Mouse (Mus musculus): ENCODE results near the gene Oprm1. TPM values are rescaled to one million over a fixed set of nuclear protein-coding genes. Genes with fewer than 3 reads are reported as not detected.

Gene Oprm1
- 0.62 and 1.7 TPM in 2 replicates for polyA plus RNA-seq (2014; fragmentation: Nextera tagmentation; extraction: Ambion mirVana)

GRCm38 (mm10) chr10:6758206-6758605 lies at the start of gene Oprm1:
Gene Oprm1 (plus strand): TSS chr10:6758506.
- 92% methylated on average over 3 of the region's 3 CpGs for WGBS
- no peak for ATAC-seq
- Histone ChIP-seq H3K4me1 (ENCODE audit: control insufficient read depth, insufficient read depth, low read length) (no peaks in the 10 kb centered on the region), H3K4me2 (ENCODE audit: low read length) (no peak within 1 kb of the TSS), H3K27ac (ENCODE audit: low read depth, low read length) (no peak within 1 kb of the TSS), H3K36me3 (ENCODE audit: control insufficient read depth, insufficient read depth, low read length) (no peaks in the 10 kb centered on the region), H3K9ac (ENCODE audit: low read length) (no peak within 1 kb of the TSS), H3K27me3 (replicated peaks; ENCODE audit: control insufficient read depth, insufficient read depth, low read length) (no peaks in the 10 kb centered on the region), H3K4me3 (ENCODE audit: low read depth, low read length) (no peak within 1 kb of the TSS), H3K9me3 (replicated peaks; ENCODE audit: control insufficient read depth, low read length) (no peaks in the 10 kb centered on the region)
- DNase-seq (ENCODE audit: low spot score) = no peak

- H3K27me3 ChIP-seq (replicated peaks; ENCODE audit: control insufficient read depth, insufficient read depth, low read length) = no peaks in the 10 kb centered on the region
- 85% methylated on average over 4 of the region's 4 CpGs for WGBS
- no peak overlapping the region for H3K27ac ChIP-seq (ENCODE audit: low read depth, low read length)
- H3K4me1 ChIP-seq (ENCODE audit: control insufficient read depth, insufficient read depth, low read length) = no peaks in the 10 kb centered on the region
- H3K36me3 ChIP-seq (ENCODE audit: control insufficient read depth, insufficient read depth, low read length) = no peaks in the 10 kb centered on the region
- no peak overlapping the region for H3K9ac ChIP-seq (ENCODE audit: low read length)
- ATAC-seq (no peak), DNase-seq (ENCODE audit: low spot score) (no peak)
- no peak overlapping the region for H3K4me3 ChIP-seq (ENCODE audit: low read depth, low read length)
- no peak overlapping the region for H3K4me2 ChIP-seq (ENCODE audit: low read length)
- H3K9me3 ChIP-seq (replicated peaks; ENCODE audit: control insufficient read depth, low read length) = no peaks in the 10 kb centered on the region
Observed at GRCm38 (mm10) chr10:6717181-6717948, 40.9 kb upstream of the Oprm1 start.

DNA sequence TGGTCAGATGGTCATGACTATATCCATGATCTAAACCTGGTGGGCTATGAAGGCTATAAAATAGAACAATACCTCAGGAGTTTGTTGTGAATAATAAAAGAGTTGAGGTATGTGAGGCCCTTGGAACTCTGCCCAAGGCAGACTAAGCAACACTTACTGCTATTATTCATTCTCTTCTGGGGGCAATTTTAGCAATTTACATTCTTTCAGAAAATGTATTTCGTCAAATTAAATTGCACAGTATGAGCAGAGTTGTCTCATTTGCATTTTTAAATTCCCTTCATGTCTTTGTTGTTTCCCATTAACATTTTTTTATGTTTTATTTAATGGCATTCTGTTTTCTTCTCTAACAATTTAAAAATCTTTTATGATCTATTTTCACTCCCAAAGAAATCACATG lies 34.5 kb upstream of the Oprm1 start:
- no peaks in the 10 kb centered on the region for H3K9me3 ChIP-seq (replicated peaks; ENCODE audit: control insufficient read depth, low read length)
- ATAC-seq = no peak
- H3K4me3 ChIP-seq (ENCODE audit: low read depth, low read length) = no peak overlapping the region
- peak; percentile 16 for DNase-seq (ENCODE audit: low spot score)
- no peaks in the 10 kb centered on the region for H3K27me3 ChIP-seq (replicated peaks; ENCODE audit: control insufficient read depth, insufficient read depth, low read length)
- H3K4me2 ChIP-seq (ENCODE audit: low read length) = no peak overlapping the region
- 56% methylated on average over 1 of the region's 1 CpGs for WGBS
- no peaks in the 10 kb centered on the region for H3K36me3 ChIP-seq (ENCODE audit: control insufficient read depth, insufficient read depth, low read length)
- H3K9ac ChIP-seq (ENCODE audit: low read length) = no peak overlapping the region
- H3K4me1 ChIP-seq (ENCODE audit: control insufficient read depth, insufficient read depth, low read length) = no peaks in the 10 kb centered on the region
- no peak overlapping the region for H3K27ac ChIP-seq (ENCODE audit: low read depth, low read length)

DNA sequence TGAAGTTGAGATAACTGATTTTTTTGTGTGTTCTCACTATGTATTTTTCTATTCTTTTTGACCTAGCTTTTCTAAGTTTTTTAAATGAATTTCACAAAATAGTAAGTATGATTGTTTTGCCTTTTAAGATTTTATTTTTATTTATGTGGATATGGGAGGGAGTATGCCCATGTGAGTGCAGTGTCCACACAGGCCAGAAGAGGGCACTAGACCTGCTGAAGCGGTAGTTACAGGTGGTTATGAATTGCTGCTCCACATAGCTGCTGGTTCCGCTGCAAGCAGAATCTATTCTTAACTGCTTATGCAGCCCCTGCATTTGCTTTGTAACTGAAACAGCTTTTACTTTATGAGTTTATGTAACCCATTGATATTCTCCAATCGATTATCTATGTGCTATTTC lies 29.8 kb upstream of the Oprm1 start:
- Histone ChIP-seq H3K27ac (ENCODE audit: low read depth, low read length) (no peak overlapping the region), H3K27me3 (replicated peaks; ENCODE audit: control insufficient read depth, insufficient read depth, low read length) (no peaks in the 10 kb centered on the region), H3K4me1 (ENCODE audit: control insufficient read depth, insufficient read depth, low read length) (no peaks in the 10 kb centered on the region), H3K9ac (ENCODE audit: low read length) (no peak overlapping the region), H3K4me3 (ENCODE audit: low read depth, low read length) (no peak overlapping the region), H3K4me2 (ENCODE audit: low read length) (no peak overlapping the region), H3K36me3 (ENCODE audit: control insufficient read depth, insufficient read depth, low read length) (no peaks in the 10 kb centered on the region), H3K9me3 (replicated peaks; ENCODE audit: control insufficient read depth, low read length) (no peaks in the 10 kb centered on the region)
- DNase-seq (ENCODE audit: low spot score) = no peak
- no peak for ATAC-seq
- WGBS = 96% methylated on average over 3 of the region's 3 CpGs

DNA sequence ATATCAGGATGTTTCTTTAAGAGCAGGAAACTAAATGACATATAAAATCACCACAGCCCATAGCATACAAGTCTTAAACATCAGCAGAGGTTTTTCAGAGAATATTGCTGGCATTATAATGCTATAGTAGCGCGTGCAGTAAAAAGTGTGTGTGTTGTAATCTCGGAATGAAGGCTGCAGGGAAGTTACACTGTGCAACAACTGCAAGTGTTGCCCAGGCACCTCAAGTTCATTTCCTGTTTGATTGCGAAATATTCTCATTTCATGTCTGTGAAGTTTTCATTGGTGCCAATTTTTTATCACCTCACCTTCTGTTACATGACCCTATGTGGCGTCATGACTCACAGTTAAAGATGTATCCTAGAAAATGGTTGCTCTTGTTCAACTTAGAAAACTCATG lies 4.9 kb upstream of the Oprm1 start:
- H3K9ac ChIP-seq (ENCODE audit: low read length) = no peak overlapping the region
- no peak overlapping the region for H3K4me3 ChIP-seq (ENCODE audit: low read depth, low read length)
- ATAC-seq = no peak
- no peak overlapping the region for H3K4me2 ChIP-seq (ENCODE audit: low read length)
- no peak overlapping the region for H3K27ac ChIP-seq (ENCODE audit: low read depth, low read length)
- H3K4me1 ChIP-seq (ENCODE audit: control insufficient read depth, insufficient read depth, low read length) = no peaks in the 10 kb centered on the region
- H3K9me3 ChIP-seq (replicated peaks; ENCODE audit: control insufficient read depth, low read length) = no peaks in the 10 kb centered on the region
- H3K36me3 ChIP-seq (ENCODE audit: control insufficient read depth, insufficient read depth, low read length) = no peaks in the 10 kb centered on the region
- DNase-seq (ENCODE audit: low spot score) = no peak
- no peaks in the 10 kb centered on the region for H3K27me3 ChIP-seq (replicated peaks; ENCODE audit: control insufficient read depth, insufficient read depth, low read length)
- 88% methylated on average over 5 of the region's 5 CpGs for WGBS

GRCm38 (mm10) chr10:6761287-6761811 lies 3.0 kb downstream of the Oprm1 start, which contains the start of gene Gm10945:
Gene Gm10945 (minus strand): TSS chr10:6761761.
- no peaks in the 10 kb centered on the region for H3K36me3 ChIP-seq (ENCODE audit: control insufficient read depth, insufficient read depth, low read length)
- H3K4me2 ChIP-seq (ENCODE audit: low read length) = no peak within 1 kb of the TSS
- no peak for ATAC-seq
- no peak within 1 kb of the TSS for H3K9ac ChIP-seq (ENCODE audit: low read length)
- H3K4me1 ChIP-seq (ENCODE audit: control insufficient read depth, insufficient read depth, low read length) = no peaks in the 10 kb centered on the region
- H3K27me3 ChIP-seq (replicated peaks; ENCODE audit: control insufficient read depth, insufficient read depth, low read length) = no peaks in the 10 kb centered on the region
- WGBS = 85% methylated on average over 2 of the region's 2 CpGs
- H3K9me3 ChIP-seq (replicated peaks; ENCODE audit: control insufficient read depth, low read length) = no peaks in the 10 kb centered on the region
- DNase-seq (ENCODE audit: low spot score) = no peak
- H3K27ac ChIP-seq (ENCODE audit: low read depth, low read length) = no peak within 1 kb of the TSS
- no peak within 1 kb of the TSS for H3K4me3 ChIP-seq (ENCODE audit: low read depth, low read length)

- Histone ChIP-seq H3K9ac (ENCODE audit: low read length) (peak overlapping the region; percentile 35), H3K36me3 (ENCODE audit: control insufficient read depth, insufficient read depth, low read length) (no peaks in the 10 kb centered on the region), H3K27me3 (replicated peaks; ENCODE audit: control insufficient read depth, insufficient read depth, low read length) (0 out of 2 replicates have a peak, but pooled peaks cover 4% of the 10 kb centered on the region), H3K4me1 (ENCODE audit: control insufficient read depth, insufficient read depth, low read length) (no peaks in the 10 kb centered on the region), H3K4me3 (ENCODE audit: low read depth, low read length) (peak overlapping the region; percentile 21), H3K9me3 (replicated peaks; ENCODE audit: control insufficient read depth, low read length) (no peaks in the 10 kb centered on the region), H3K27ac (ENCODE audit: low read depth, low read length) (no peak overlapping the region), H3K4me2 (ENCODE audit: low read length) (peak overlapping the region; percentile 49)
- DNase-seq (ENCODE audit: low spot score) (peak; percentile 34), ATAC-seq (peak; percentile 75)
- 3% methylated on average over 25 of the region's 25 CpGs for WGBS
Observed at GRCm38 (mm10) chr10:6788517-6789237, 30.4 kb downstream of the Oprm1 start.

- no peaks in the 10 kb centered on the region for H3K36me3 ChIP-seq (ENCODE audit: control insufficient read depth, insufficient read depth, low read length)
- DNase-seq (ENCODE audit: low spot score) (peak; percentile 19), ATAC-seq (no peak)
Observed at GRCm38 (mm10) chr10:6790226-6790625, 31.9 kb downstream of the Oprm1 start.

GRCm38 (mm10) chr10:6820626-6821025 lies 62.3 kb downstream of the Oprm1 start:
- 7% methylated on average over 1 of the region's 1 CpGs for WGBS

More at GRCm38 (mm10) chr10:6790226-6790625, 31.9 kb downstream of the Oprm1 start:
- H3K9ac ChIP-seq (ENCODE audit: low read length) = no peak overlapping the region
- 0 out of 2 replicates have a peak, but pooled peaks cover 4% of the 10 kb centered on the region for H3K27me3 ChIP-seq (replicated peaks; ENCODE audit: control insufficient read depth, insufficient read depth, low read length)
- no peak overlapping the region for H3K27ac ChIP-seq (ENCODE audit: low read depth, low read length)
- H3K9me3 ChIP-seq (replicated peaks; ENCODE audit: control insufficient read depth, low read length) = no peaks in the 10 kb centered on the region
- no peak overlapping the region for H3K4me2 ChIP-seq (ENCODE audit: low read length)
- H3K4me1 ChIP-seq (ENCODE audit: control insufficient read depth, insufficient read depth, low read length) = no peaks in the 10 kb centered on the region
- H3K4me3 ChIP-seq (ENCODE audit: low read depth, low read length) = no peak overlapping the region

More at GRCm38 (mm10) chr10:6820626-6821025, 62.3 kb downstream of the Oprm1 start:
- Histone ChIP-seq H3K36me3 (ENCODE audit: control insufficient read depth, insufficient read depth, low read length) (no peaks in the 10 kb centered on the region), H3K9me3 (replicated peaks; ENCODE audit: control insufficient read depth, low read length) (no peaks in the 10 kb centered on the region), H3K27ac (ENCODE audit: low read depth, low read length) (no peak overlapping the region), H3K9ac (ENCODE audit: low read length) (no peak overlapping the region), H3K4me1 (ENCODE audit: control insufficient read depth, insufficient read depth, low read length) (no peaks in the 10 kb centered on the region), H3K4me3 (ENCODE audit: low read depth, low read length) (no peak overlapping the region), H3K4me2 (ENCODE audit: low read length) (no peak overlapping the region), H3K27me3 (replicated peaks; ENCODE audit: control insufficient read depth, insufficient read depth, low read length) (no peaks in the 10 kb centered on the region)
- DNase-seq (ENCODE audit: low spot score) = no peak
- no peak for ATAC-seq
